Mouse (Mus musculus): ENCODE data around the gene Itga5.
"Not testable (repeated sequence)": the region's sequence is repeated elsewhere in the genome, so short reads cannot be mapped to it uniquely, and the experiment has no call there.

Itga5 gene

DNA sequence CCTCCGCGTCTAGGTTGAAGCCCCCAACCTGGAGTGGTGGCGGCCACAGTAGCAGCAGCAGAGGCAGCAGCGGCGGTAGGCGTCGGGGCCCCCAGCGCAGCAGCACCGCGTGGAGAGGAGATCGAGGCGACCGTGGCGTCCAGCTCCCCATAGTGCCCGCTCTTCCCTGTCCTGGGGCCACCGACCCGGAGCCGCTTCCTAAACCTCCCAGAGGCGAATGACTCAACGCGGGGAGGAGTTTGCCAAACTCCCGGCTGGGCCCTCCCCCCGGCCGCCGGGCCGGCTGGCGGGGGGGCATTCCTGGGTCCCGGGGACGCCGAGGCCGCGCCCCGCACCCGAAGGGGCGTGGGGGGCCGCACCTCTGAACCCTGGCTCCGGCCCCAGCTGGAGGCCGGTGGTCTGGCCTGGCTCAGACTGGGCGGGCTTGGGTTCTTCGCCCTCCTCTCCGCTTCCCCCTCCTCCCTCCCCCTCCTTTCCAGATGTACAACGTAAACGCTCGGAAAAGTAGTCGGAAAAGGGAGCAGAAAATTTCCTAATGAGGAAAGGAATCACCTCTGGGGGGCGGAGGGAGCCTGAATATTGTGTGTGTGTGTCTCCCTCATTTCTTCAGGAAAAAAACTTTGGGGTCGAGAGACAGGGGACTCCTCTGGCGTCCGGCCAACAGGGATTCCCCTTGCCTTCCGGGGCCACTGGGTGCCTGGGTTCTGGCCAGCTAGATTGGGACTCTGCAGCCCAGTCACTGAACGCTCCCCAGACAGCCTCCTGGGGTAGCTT, at the start of gene Itga5:
Itga5 (minus strand) TSS at position 388 of the 774 bp plus-strand sequence.
- peak; percentile 23 for DNase-seq

DNA sequence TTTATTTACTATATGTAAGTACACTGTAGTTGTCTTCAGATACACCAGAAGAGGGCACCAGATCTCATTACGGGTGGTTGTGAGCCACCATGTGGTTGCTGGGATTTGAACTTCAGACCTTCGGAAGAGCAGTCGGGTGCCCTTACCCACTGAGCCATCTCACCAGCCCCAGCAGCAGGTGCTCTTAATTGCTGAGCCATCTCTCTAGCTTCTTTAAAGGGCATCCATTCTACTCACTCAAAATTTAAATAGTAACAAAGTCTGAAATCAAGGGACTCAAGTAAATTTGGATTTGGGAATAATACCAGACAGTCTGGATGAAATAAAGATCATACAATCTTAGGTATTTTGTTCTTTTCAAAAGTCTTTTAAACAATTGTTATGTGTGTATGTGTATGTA, 39.0 kb upstream of the Itga5 start:
- DNase-seq = not testable (repeated sequence)

DNA sequence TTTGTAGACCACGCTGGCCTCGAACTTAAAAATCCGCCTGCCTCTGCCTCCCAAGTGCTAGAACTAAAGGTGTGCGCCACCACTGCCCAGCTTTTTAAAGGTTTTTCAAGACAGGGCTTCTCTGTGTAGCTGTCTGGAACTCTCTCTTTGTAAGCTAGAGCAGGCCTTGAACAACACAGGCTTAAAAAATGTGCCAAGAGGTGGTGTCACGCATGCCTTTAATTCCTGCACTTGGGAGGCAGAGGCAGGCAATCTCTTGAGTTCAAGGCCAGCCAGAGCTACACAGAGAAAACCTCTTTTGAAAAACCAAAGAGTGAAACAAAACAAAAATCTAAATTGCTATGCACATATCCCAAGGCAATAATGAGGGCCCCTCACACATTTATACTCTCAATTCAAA, 34.8 kb upstream of the Itga5 start:
- no peak for DNase-seq

DNA sequence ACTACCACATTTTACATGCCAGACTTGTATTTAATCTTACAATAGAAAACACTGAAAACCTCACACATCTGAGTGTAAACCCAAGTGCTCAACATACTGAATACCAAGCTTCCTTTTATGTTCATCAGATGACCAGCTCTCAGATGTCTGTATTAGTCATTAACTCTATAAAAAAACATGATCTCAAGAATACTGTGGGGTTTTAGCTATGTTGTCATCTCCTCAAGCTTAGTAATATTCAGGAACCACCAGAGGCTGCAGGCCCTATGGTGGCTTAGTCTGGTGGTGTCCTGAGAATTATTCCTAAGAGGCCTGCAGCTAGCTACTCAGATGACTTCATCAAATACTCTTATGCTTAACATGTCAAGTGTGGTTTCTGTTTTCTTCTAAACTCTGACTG, 27.0 kb upstream of the Itga5 start:
- no peak for DNase-seq

DNA sequence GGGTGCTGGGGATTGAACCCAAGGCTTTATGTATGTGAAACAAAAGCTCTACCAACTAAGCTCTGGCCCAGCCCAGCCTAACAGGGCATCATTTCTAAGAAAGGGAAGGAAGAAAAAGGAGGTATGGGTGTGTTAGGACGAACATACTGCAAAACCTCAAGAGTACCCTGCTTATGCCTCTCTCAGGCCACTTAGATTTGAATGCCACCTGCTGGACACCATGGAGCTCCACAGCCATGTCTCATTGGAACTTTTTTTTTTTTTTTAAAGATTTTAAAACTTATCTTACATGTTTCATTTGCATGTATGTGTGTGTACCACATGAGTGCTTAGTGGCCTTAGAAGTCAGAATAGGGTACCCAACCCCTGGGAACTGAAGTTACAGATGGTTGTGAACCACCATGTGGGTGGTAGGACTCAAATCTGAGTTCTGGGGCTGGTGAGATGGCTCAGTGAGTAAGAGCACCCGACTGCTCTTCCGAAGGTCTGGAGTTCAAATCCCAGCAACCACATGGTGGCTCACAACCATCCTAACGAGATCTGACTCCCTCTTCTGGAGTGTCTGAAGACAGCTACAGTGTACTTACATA, 22.1 kb upstream of the Itga5 start:
- no peak for DNase-seq

DNA sequence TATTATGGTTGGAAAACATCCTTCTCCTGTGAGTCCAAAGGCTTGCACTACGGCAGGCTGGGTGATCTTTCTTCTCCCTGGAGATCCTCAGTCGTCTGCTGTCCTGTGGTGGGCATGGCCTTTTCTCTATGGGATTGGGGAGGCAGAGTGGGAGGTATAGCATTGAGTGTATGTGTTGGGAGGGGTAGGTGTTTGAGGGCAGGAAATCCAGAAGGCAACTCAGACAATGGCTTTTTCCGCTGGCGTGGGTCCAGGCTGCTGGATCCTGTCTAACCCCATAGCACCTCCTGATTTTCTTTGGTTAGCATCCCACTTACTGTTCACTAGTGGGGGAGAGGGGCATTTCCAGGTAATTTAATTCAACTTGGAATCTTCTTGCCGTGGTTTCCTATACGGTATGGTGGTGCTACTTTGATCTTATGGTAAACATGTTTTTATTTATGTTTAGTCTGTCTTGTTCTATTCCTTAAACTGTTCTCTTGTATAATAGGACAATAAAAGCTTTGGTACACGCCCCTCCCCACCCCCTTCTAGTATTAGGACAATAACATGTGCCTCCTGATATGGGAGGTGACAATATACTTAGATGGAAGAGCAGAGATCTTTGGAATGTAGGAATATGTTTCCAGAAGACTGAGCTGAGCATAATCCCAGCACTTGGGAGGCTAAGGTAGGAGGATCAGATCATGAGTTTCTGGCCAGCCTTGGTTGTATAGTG, 17.4 kb upstream of the Itga5 start:
- DNase-seq = no peak

DNA sequence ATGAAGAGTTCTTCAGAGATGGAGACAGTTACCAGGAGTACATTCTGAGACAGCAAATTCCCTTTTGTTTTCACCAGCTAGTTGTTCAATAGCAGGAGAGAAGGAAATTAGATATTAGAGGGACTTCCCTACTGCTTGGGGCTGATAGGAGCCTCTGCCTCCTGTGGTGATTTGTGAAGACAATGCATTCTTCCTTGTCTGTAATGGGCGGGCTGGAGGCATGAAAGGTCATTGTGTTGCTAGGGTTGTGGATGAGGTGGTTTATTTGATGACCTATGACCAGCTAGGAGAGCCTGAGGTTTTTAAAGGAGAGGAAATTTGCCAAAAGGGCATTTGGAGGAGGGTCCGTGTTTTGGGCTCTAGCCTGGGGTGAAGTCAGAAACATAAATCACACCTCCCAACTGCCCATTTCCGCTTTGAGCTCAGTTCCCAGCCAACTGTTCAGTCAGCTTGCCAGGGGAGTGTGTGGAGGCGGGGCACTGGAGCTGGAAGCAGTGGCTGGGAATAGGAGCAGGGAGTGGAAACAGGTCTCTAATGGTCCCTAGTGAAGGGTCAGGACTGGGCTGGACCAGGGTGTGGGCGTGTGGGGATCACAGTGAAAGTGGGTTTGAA, 16.3 kb upstream of the Itga5 start:
- no peak for DNase-seq

DNA sequence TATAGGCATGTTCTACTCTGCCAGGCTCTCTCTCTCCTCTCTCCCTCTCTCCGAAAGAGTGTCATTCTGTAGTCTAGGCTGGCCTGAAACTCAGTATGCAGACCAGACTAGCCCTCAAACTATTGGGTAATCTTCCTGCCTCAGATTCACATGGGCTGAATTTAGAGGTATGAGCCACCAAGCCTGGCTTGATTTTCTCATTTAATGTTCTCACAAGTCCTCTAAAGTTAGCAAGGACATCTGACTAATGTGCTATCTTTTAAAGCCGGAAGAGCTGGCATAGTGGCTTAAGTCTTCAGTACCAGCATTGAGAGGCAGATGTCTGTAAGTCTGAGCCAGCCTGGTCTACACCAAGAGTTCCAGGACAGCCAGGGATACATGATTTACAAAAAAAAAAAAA, 15.5 kb upstream of the Itga5 start:
- no peak for DNase-seq

DNA sequence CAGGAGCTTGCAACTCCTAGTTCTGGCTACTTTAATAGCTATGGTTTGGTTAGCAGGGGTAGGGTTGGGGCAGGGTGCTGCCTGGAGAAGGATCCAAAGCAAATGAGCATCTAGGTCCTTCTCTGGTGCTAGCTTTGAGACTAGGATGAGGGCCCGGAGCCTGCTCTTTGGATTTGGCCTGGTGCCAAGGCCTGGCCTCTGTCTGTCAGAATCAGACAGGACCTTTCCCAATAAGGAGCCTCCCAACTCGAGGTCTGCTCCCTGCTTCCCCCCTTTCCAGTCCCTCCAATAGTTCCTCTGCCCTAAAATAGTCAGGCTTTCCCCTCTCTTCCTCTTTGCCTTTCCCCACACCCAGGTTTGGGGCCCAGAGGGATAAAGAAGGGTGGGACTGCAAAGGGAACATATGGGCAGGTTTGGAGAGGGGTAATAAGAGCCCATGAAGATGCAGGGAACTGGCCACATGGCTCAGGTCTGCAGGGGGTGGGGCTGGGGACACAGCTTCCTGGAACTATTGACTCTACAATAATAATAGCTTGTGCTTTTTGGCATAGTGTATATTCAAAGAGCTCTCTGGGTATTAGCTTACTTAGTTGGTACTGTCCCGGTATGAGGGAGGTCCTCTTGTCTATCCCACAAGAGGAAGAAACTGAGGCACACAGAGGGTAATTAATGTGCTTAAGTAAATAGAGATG, 12.2 kb upstream of the Itga5 start:
- DNase-seq = no peak

DNA sequence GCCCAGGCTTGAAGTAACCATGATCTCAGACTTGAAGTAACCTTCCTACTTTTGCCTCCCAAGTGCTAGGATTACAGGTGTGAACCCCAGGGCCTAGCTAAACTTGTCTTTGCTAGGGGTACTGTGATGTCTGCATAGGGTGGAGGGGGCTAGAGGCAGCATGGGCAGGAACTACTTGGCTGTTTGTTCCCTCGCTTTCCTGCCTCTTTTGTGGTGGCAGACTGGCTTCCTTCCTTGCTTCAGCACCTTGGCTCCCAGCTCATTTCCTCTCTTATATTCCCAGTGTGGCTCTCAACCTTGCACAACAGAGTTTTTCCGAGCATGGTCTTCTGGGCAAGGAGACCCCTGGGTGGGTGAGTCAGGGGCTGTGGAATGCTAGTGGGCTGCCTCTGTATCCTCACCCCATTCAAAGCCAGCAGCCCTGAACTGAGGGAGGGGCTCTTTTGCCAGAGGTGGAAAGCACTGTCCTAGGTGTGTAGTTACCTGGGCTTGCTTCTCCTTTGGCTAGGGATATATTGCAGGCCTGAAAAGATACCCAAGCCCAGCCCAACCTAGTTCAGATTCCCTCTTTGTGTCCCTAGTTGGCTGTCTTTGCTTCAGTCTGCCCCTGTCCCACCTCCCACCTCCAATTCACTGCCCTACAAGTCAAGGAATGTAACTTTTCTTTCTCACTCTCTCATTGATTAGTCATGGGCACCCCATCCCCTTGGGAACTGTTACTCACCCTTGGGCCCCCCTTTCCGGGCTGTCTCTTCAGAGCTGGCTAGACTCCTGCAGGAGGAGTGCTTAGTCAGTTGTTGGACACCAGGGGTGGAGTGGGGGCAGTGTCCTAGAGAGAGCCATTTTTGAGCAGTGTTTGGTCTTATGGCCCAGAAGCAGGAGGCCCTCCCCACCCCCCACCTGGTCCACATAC, 11.4 kb upstream of the Itga5 start:
- no peak for DNase-seq

DNA sequence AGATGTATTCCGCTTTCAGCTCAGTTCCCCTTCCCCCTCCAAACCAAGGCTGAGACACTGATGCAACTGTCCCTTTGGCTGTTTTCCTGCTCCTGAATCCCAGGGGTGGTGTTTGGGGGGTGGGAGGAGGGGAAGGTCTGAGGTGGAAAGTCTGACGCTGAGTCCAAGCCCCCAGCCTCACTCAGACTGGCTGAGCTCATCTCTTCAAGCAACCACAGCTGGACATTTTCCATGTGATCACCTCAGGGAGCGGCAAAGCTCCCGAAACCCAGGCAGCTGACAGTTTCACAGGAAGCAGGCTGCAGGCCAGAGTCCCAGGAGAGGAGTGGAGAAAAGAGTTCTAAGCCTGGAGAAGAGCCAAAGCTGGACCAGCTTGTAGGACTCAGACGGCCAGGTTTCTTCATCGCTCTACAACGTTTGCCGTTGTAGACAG, 10.3 kb upstream of the Itga5 start:
- DNase-seq = no peak

DNA sequence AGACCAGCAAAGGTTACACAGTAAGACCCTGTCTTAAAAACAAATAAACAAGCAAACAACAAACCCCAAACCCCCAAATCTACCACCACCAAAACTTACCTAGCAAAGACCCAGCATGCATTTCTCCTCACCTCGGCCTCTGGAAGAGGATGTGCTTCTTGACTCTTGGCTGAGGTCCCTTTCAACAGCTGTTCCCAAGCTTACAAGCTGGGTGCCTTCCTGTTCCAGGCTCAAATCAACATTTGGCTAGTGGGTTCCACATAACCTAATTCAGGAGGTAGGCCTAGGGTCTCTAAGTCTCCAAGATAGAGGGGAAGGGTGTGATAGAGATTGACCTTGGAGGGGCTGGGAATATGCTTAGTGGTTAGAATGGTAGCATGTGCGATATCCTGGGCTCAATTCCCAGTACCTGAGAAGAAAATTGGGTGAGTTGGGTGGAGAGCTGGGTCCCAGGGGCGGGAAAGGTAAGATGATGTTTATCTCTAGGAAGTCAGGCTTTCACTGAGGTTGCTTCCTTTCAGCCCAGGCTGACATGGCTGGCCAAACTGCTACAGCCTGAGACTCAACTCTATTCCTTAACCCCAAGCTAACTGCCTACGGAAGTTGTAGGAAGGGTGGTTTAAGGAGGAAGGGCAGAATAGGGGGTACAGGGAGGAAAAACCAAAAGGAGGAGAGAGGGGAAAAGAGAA, 8.7 kb upstream of the Itga5 start:
- no peak for DNase-seq

DNA sequence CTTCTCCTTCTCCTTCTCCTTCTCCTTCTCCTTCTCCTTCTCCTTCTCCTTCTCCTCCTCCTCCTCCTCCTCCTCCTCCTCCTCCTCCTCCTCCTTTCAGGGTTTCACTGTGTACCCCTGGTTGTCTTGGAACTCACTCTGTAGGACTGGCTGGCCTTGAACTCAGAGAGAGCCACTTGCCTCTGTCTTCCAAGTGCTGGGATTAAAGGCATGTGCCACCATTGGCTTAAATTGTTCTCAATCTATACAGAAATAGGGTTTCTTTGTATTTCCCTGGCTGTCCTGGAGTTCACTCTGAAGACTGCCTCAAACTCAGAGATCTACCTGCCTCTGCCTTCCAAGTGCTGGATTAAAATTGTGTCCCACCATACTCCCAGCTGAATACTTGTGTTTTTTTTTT, 5.9 kb upstream of the Itga5 start:
- no peak for DNase-seq

DNA sequence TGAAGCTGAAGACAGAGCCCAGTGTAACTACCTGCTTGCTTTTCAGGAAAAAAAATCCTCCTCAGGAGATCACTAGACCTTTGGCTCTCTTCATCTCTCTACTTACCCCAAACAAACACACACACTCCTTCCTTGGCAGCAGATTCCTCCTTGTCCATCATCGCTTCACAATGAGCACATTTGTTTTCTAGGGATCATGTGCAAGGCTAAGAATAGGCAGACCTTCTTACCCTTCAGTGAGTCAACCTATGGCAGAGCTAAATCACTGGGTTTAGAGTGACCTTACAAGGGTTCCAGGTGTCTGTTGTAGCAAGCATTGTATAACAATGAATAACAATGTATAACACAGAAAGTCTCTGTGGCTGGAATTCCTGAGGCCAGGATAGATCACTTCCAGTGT, 5.2 kb upstream of the Itga5 start:
- no peak for DNase-seq

DNA sequence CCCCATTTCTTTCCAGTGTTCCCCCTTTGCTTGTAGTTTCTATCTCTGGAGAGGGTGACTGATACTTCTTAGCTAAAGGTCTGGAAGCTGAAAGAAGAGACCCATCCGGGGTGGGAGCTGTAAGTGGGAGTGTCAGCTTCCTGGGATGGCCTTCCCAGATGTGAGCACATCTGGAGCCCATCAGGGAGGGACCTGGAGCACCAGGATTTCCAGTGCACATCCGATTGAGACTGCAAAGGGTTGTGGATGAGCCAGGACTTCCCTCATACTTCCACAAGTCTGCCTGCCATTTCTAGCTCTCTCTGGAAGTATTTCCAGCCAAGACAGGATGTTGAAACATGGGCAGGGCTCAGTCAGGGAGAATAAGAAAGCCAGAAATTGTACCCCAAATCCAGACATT, 4.6 kb upstream of the Itga5 start:
- no peak for DNase-seq

DNA sequence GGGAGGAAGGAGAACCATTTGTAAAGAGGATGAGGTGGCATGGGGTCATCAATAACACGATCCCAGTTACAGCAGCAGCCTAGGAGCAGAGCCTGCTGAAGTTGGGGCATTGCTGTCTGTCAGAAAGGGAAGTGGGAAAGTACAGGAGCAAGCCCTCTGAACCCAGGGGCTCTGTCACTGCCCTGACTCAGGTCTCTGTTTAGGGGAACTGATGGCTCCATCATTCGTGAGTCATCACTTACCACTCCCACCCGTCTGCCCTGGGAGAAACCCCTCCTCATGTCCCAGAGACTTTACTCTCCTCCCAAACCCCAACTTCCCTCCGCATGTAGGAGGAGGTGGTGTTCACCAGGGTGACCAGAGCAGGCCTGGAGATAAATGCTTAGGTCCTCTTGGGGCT, 3.9 kb upstream of the Itga5 start:
- no peak for DNase-seq

DNA sequence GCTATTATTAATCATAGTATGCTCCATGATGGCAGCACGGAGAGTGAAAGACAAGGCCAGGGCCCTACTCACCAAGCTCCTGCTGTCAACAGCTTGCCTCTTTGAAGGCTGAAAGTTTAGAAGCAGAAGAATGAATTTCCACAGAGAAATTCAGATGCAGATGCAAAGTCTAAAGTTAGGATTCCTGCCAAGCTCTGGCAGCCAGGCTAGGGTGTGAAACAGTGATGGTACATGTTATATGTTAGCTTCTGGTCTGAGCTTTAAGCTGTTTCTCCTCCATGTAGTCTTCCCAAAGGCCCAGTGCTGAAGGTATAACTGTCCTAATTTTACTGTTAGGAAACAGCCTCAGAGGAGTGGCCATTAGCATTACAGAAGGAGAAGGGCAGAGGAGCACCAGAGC, 2.6 kb upstream of the Itga5 start:
- peak; percentile 26 for DNase-seq

DNA sequence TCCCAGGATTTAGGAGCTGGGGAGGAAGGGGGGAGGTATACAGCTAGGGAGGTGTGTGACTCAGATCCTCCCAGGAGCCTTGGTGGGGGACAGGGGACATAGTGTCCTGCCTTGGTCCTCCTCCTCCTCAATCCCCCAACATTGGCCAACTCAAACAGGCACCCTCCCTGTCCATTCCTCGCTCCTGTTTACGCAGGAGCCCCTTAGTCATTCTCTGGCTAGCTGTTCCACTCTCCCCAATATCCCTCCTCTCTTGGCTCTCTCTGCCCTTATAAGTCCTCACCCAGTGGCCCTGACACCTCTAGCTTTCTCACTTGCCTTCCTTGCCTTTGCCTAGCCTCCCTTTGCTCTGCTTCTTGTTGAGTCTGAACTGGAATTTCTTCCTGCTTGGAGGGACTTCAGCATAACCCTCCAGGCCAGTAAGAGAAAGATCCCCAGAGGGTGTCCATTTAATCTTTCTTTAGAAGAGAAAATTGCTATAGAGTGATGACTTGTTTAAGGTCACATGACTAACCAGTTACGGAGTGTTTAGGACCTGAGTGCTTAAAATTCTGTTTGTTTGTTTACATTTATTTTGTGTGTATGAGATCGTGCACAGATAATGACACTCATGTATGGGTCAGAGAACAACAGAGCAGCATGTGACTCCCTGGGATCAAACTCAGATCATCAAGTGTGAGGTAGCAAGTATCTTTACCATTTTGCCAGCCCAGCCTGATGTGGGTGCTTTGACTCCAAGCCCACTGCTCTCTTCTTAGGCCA, 1.8 kb upstream of the Itga5 start:
- no peak for DNase-seq

DNA sequence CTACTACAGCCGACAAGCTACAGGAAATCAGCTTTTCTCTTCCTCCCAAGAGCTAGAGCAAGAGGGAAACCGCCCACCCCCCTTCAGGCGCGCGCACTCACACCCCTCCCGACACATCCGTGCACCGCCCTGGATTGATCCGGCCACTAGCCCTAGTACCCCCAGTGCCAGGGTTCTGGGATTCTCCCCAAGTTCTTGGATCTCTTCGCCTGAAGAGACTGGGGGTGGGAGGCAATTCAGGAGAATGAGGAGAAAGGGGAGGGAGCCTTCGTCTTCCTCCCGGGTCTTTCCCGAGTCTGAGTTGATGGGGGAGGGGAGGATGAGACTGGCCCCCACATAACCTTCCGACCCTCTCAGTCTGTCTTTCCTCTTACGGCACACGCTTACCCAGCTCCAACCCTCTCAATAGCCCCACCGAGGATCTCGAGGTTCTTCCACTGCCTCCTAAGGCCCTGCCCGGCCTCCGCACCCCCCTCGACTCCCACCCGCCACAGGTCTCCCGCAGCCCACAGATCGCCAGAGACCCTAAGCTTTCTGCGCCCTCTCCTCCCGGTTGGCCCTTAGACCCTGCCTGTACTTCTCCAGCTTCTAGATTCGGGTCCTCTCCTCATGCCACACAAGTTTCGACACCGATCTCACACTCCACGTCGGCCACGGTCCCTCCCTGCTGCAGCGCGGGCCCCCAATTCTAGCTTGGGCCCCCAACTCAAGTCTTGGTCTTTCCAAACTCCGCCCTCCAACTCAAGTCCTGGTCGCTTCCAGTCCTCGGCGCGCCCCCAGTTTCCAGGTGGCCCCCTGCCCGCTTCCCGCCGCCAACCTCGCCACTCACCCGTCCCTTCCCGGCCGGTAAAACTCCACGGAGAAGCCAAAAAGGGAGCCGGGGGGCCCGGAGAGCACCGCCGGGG, 840 bp downstream of the Itga5 start:
- no peak for DNase-seq

DNA sequence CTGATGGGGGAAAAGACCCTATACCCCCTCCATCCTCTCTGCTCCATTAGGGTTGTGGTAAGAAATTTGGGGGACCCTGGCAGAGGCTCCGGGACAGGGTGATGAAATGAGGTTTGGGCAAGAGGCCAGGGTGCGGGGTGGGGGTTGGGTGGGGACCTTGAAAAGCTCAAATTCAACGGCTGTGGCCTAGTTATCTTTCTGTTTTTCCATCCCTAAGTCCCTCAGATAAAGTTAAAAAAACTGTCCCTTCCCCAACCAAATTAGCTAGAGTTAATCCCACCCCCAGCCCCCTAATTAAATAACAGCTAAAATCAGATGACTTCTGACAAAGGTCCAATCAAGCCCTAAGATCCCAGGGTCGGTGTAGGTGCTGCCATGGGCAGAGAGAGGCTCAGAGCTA, 1.8 kb downstream of the Itga5 start:
- DNase-seq = no peak
